Mouse (Mus musculus) intestine, embryonic 14.5 days (tissue): ENCODE data around the gene Taok3. TPM values are rescaled to one million over a fixed set of nuclear protein-coding genes. Genes with fewer than 3 reads are reported as not detected.

Source experiments
- ATAC-seq: fragments of 200-750 bp; cut with Nextera tagmentation; replicated peaks from 2 replicates; pipeline ENCODE4 v1.8.0; 2017; ENCODE audit warnings: low read depth, moderate number of reproducible peaks, moderate TSS enrichment, moderate library complexity; ENCODE audit not compliant: low FRiP score, low TSS enrichment
- DNase-seq: peaks from one replicate; pipeline ENCODE4 v3.0.0-alpha.2; 2018; ENCODE audit warnings: low spot score
- H3K27ac ChIP-seq: fragments of 300-500 bp; sonication (generic); 2 replicates; pipeline ENCODE4 v1.5.1; 2014; ENCODE audit warnings: low read depth, mild to moderate bottlenecking, control low read depth
- H3K27me3 ChIP-seq: fragments of 300-500 bp; sonication (generic); replicated peaks from 2 replicates; pipeline ENCODE4 v1.6.1; 2014; ENCODE audit warnings: low read length, control low read depth; ENCODE audit not compliant: control insufficient read depth, insufficient read depth
- H3K36me3 ChIP-seq: fragments of 300-500 bp; sonication (generic); 2 replicates; pipeline ENCODE4 v1.6.1; 2014; ENCODE audit warnings: low read length, control low read depth; ENCODE audit not compliant: control insufficient read depth, insufficient read depth
- H3K4me1 ChIP-seq: fragments of 300-500 bp; sonication (generic); replicated peaks from 2 replicates; pipeline ENCODE4 v1.6.1; 2014; ENCODE audit warnings: low read length, control low read depth, mixed read lengths; ENCODE audit not compliant: control insufficient read depth, insufficient read depth
- H3K4me2 ChIP-seq: fragments of 300-500 bp; sonication (generic); 2 replicates; pipeline ENCODE4 v1.6.1; 2014; ENCODE audit warnings: low read length
- H3K4me3 ChIP-seq: fragments of 300-500 bp; sonication (generic); 2 replicates; pipeline ENCODE4 v1.5.1; 2014; ENCODE audit warnings: low read depth, low read length, control low read depth, mixed read lengths
- H3K9ac ChIP-seq: fragments of 300-500 bp; sonication (generic); 2 replicates; pipeline ENCODE4 v1.6.1; 2014; ENCODE audit warnings: mild to moderate bottlenecking, low read length
- H3K9me3 ChIP-seq: fragments of 300-500 bp; sonication (generic); 2 replicates; pipeline ENCODE4 v1.6.1; 2016; ENCODE audit warnings: low read length, control low read depth; ENCODE audit not compliant: control insufficient read depth
- WGBS: fragments of 180-500 bp; shearing (Covaris S2); extraction: QIAGEN DNeasy Blood & Tissue Kit; methylation state at CpG from one replicate; pipeline ENCODE4 v1.1.7; 2014; 5-methylcytosine and 5-hydroxymethylcytosine counted together
- polyA plus RNA-seq: library from polyadenylated mRNA; unstranded; fragments of >200 nt; fragmentation: Nextera tagmentation; extraction: Ambion mirVana; gene quantifications from 2 replicates; pipeline ENCODE4 v1.2.1, GENCODE M21; 2014

Gene Taok3
- polyA plus RNA-seq: 32.7 and 37.7 TPM in 2 replicates

- no peaks in the 10 kb centered on the region for H3K36me3 ChIP-seq
- peak within 1 kb of the TSS; percentile 87 for H3K4me2 ChIP-seq
- ATAC-seq: peak; percentile 93
- H3K4me1 ChIP-seq: peaks cover 9% of the 10 kb centered on the region; the same call in 1 of the 2 replicates
- H3K9me3 ChIP-seq: no peaks in the 10 kb centered on the region
- WGBS: under 1% methylated on average over 73 of the region's 74 CpGs
- H3K27me3 ChIP-seq: no peaks in the 10 kb centered on the region
- DNase-seq: peak; percentile 100
- peak within 1 kb of the TSS; percentile 68 for H3K4me3 ChIP-seq
- H3K27ac ChIP-seq: peak within 1 kb of the TSS; percentile 82
- peak within 1 kb of the TSS; percentile 53 for H3K9ac ChIP-seq
Measured at GRCm38 (mm10) chr5:117119777-117120488, at the start of gene Taok3. Gene Taok3 (plus strand): TSS chr5:117120129.

GRCm38 (mm10) chr5:117087718-117088117 lies 32.2 kb upstream of the Taok3 start:
- no peaks in the 10 kb centered on the region for H3K4me1 ChIP-seq
- peaks cover 20% of the 10 kb centered on the region for H3K36me3 ChIP-seq
- H3K27me3 ChIP-seq: no peaks in the 10 kb centered on the region
- peak overlapping the region; percentile 33 for H3K4me2 ChIP-seq
- H3K9me3 ChIP-seq: no peaks in the 10 kb centered on the region
- no peak overlapping the region for H3K9ac ChIP-seq
- WGBS: 8% methylated on average over 13 of the region's 13 CpGs
- ATAC-seq (no peak), DNase-seq (peak; percentile 63)
- no peak overlapping the region for H3K27ac ChIP-seq
- H3K4me3 ChIP-seq: no peak overlapping the region

GRCm38 (mm10) chr5:117089147-117089546 lies 30.8 kb upstream of the Taok3 start:
- H3K27me3 ChIP-seq: no peaks in the 10 kb centered on the region
- peaks cover 35% of the 10 kb centered on the region for H3K36me3 ChIP-seq
- no peak overlapping the region for H3K4me2 ChIP-seq
- ATAC-seq (no peak), DNase-seq (no peak)
- H3K4me3 ChIP-seq: no peak overlapping the region
- no peak overlapping the region for H3K27ac ChIP-seq
- WGBS: 40% methylated on average over 3 of the region's 3 CpGs
- no peaks in the 10 kb centered on the region for H3K4me1 ChIP-seq
- no peaks in the 10 kb centered on the region for H3K9me3 ChIP-seq
- H3K9ac ChIP-seq: no peak overlapping the region

- Histone ChIP-seq H3K27ac (no peak overlapping the region), H3K4me2 (no peak overlapping the region), H3K36me3 (peaks cover 40% of the 10 kb centered on the region), H3K9me3 (no peaks in the 10 kb centered on the region), H3K27me3 (no peaks in the 10 kb centered on the region), H3K4me3 (no peak overlapping the region), H3K4me1 (no peaks in the 10 kb centered on the region), H3K9ac (no peak overlapping the region)
- DNase-seq (no peak), ATAC-seq (no peak)
- 23% methylated on average over 6 of the region's 6 CpGs for WGBS
Measured at GRCm38 (mm10) chr5:117089786-117090185, 30.1 kb upstream of the Taok3 start.

GRCm38 (mm10) chr5:117094431-117094830 lies 25.5 kb upstream of the Taok3 start:
- ATAC-seq: no peak
- Histone ChIP-seq H3K4me1 (no peaks in the 10 kb centered on the region), H3K27ac (no peak overlapping the region), H3K36me3 (peaks cover 69% of the 10 kb centered on the region), H3K27me3 (no peaks in the 10 kb centered on the region), H3K9ac (no peak overlapping the region), H3K4me2 (no peak overlapping the region), H3K4me3 (no peak overlapping the region), H3K9me3 (no peaks in the 10 kb centered on the region)
- no peak for DNase-seq
- 48% methylated on average over 7 of the region's 7 CpGs for WGBS

GRCm38 (mm10) chr5:117096716-117097115 lies 23.2 kb upstream of the Taok3 start:
- DNase-seq (no peak), ATAC-seq (no peak)
- Histone ChIP-seq H3K27me3 (no peaks in the 10 kb centered on the region), H3K27ac (no peak overlapping the region), H3K9me3 (no peaks in the 10 kb centered on the region), H3K36me3 (peaks cover 81% of the 10 kb centered on the region), H3K9ac (no peak overlapping the region), H3K4me1 (no peaks in the 10 kb centered on the region), H3K4me2 (no peak overlapping the region), H3K4me3 (no peak overlapping the region)
- WGBS: 47% methylated on average over 3 of the region's 3 CpGs

GRCm38 (mm10) chr5:117099008-117099407 lies 20.9 kb upstream of the Taok3 start:
- Histone ChIP-seq H3K4me2 (no peak overlapping the region), H3K27me3 (no peaks in the 10 kb centered on the region), H3K9me3 (no peaks in the 10 kb centered on the region), H3K27ac (no peak overlapping the region), H3K9ac (no peak overlapping the region), H3K4me3 (no peak overlapping the region), H3K36me3 (peaks cover 81% of the 10 kb centered on the region), H3K4me1 (no peaks in the 10 kb centered on the region)
- ATAC-seq: no peak
- WGBS: 78% methylated on average over 5 of the region's 5 CpGs
- no peak for DNase-seq

- Histone ChIP-seq H3K9me3 (no peaks in the 10 kb centered on the region), H3K4me1 (no peaks in the 10 kb centered on the region), H3K4me3 (no peak overlapping the region), H3K9ac (no peak overlapping the region), H3K36me3 (peaks cover 81% of the 10 kb centered on the region), H3K27me3 (no peaks in the 10 kb centered on the region), H3K4me2 (no peak overlapping the region), H3K27ac (no peak overlapping the region)
- ATAC-seq (no peak), DNase-seq (no peak)
- 86% methylated on average over 11 of the region's 11 CpGs for WGBS
Measured at GRCm38 (mm10) chr5:117099742-117100141, 20.2 kb upstream of the Taok3 start.
